ENCODE assay signal across 25 mouse cellular contexts in genomic region chr10:111235289-111235570, GRCm38 (mm10).
A peak's percentile ranks its signal among the peaks of the same experiment; 100 is the strongest.
DNase-seq lines count a peak whose midpoint lies in the region; ATAC-seq and TF ChIP-seq lines count a peak whose summit lies in the region.
"Had no signal": no experiment of that assay in that cellular context is flagged by ENCODE, and none has a peak within 500 bp of the region (broad histone marks: within the 10 kb centered on the region; RNA-seq: fewer than 3 reads in every experiment).

No protein-coding gene starts in this region.

- H3K27me3 ChIP-seq in kidney, embryonic 16.5 days (ENCODE audit: insufficient read depth, low read length), result no peaks in the 10 kb centered on the region
- H3K27me3 ChIP-seq in myocyte (ENCODE audit: control insufficient read depth, insufficient read depth, insufficient read length), result no peaks in the 10 kb centered on the region
- H3K27me3 ChIP-seq: embryonic facial prominence, embryonic 12.5 days; hindbrain, embryonic 15.5 days; liver, embryonic 12.5 days; megakaryocyte, embryonic 14.5 days; midbrain, embryonic 12.5 days; neural tube, embryonic 13.5 days had no signal

- H3ac ChIP-seq in myocyte (ENCODE audit: control insufficient read depth, insufficient read length), result no peak overlapping the region

- intact Hi-C loops in gastrocnemius, adult 2 months (cut with DNase I), result no loop called here

- no peak overlapping the region for H3K4me3 ChIP-seq in gastrocnemius, adult 2 months
- no peak overlapping the region for H3K4me3 ChIP-seq in kidney, embryonic 16.5 days (ENCODE audit: low read length)
- H3K4me3 ChIP-seq in myocyte, result no peak overlapping the region
- H3K4me3 ChIP-seq: embryonic facial prominence, embryonic 12.5 days; hindbrain, embryonic 10.5 days; hindbrain, embryonic 15.5 days; liver, embryonic 12.5 days; megakaryocyte, embryonic 14.5 days; midbrain, embryonic 12.5 days; neural tube, embryonic 13.5 days had no signal

- WGBS in kidney, embryonic 16.5 days, result 28% methylated on average over 6 of the region's 6 CpGs

- H3K9me3 ChIP-seq in kidney, embryonic 16.5 days (ENCODE audit: low read length), result no peaks in the 10 kb centered on the region
- H3K9me3 ChIP-seq: embryonic facial prominence, embryonic 12.5 days; hindbrain, embryonic 10.5 days; hindbrain, embryonic 15.5 days; liver, embryonic 12.5 days; megakaryocyte, embryonic 14.5 days; midbrain, embryonic 12.5 days; neural tube, embryonic 13.5 days had no signal

- no peak for TF ChIP-seq CTCF in gastrocnemius, adult 2 months (IDR thresholded peaks at IDR 0.05)

- no peak overlapping the region for H3K4me2 ChIP-seq in kidney, embryonic 16.5 days (replicated peaks; ENCODE audit: low read depth, low read length)
- H3K4me2 ChIP-seq in myocyte (ENCODE audit: low read depth), result peak overlapping the region; percentile 79
- H3K4me2 ChIP-seq: embryonic facial prominence, embryonic 12.5 days; hindbrain, embryonic 15.5 days; liver, embryonic 12.5 days; midbrain, embryonic 12.5 days; neural tube, embryonic 13.5 days had no signal

- ATAC-seq in kidney, embryonic 16.5 days (ENCODE audit: low FRiP score, low TSS enrichment), result no peak; the same call in 1 of the 2 replicates
- ATAC-seq: forebrain, embryonic 14.5 days; liver, embryonic 12.5 days; lung, postnatal 0 days had no signal

- 0 out of 2 replicates have a peak overlapping the region, but pooled peaks have one; percentile 26 for H3K9ac ChIP-seq in kidney, embryonic 16.5 days (replicated peaks; ENCODE audit: low read length)
- H3K9ac ChIP-seq: embryonic facial prominence, embryonic 12.5 days; hindbrain, embryonic 15.5 days; liver, embryonic 12.5 days; midbrain, embryonic 12.5 days; neural tube, embryonic 13.5 days had no signal

- TF ChIP-seq POLR2A in myocyte (IDR thresholded peaks at IDR 0.05; ENCODE audit: insufficient read length, low read depth), result no peak

- no peaks in the 10 kb centered on the region for H3K36me3 ChIP-seq in kidney, embryonic 16.5 days (ENCODE audit: insufficient read depth, low read length)
- H3K36me3 ChIP-seq in myocyte (ENCODE audit: control insufficient read depth, insufficient read depth), result no peaks in the 10 kb centered on the region
- H3K36me3 ChIP-seq: embryonic facial prominence, embryonic 12.5 days; hindbrain, embryonic 10.5 days; hindbrain, embryonic 15.5 days; midbrain, embryonic 12.5 days; neural tube, embryonic 13.5 days had no signal

- DNase-seq in gastrocnemius, adult 2 months, result no peak
- DNase-seq in gastrocnemius, postnatal 10 days, result no peak
- no peak for DNase-seq in kidney, adult 8-10 months
- peak; percentile 25 to 30 for DNase-seq in adrenal gland, postnatal 36 days
- DNase-seq: B cell, adult 2 months; cerebellum, adult 11-12 months; cerebellum, adult 9-11 months; embryo, embryonic 11 days; heart, postnatal 14 days; kidney, adult 9 months; kidney, postnatal 4 days; layer of hippocampus, adult 9-11 months; lung, adult 18-20 months; lung, postnatal 4 days had no signal

- peaks cover 21% of the 10 kb centered on the region for H3K79me2 ChIP-seq in myocyte (ENCODE audit: control insufficient read depth, insufficient read depth)

- H3K4me1 ChIP-seq in kidney, embryonic 16.5 days (ENCODE audit: insufficient read depth, low read length), result peaks cover 10% of the 10 kb centered on the region
- H3K4me1 ChIP-seq: embryonic facial prominence, embryonic 12.5 days; hindbrain, embryonic 10.5 days; hindbrain, embryonic 15.5 days; midbrain, embryonic 12.5 days had no signal

- H3K27ac ChIP-seq in gastrocnemius, adult 2 months, result peak overlapping the region; percentile 31; the same call in 1 of the 2 replicates
- H3K27ac ChIP-seq in kidney, embryonic 16.5 days (ENCODE audit: low read length), result no peak overlapping the region
- H3K27ac ChIP-seq: embryonic facial prominence, embryonic 12.5 days; hindbrain, embryonic 10.5 days; hindbrain, embryonic 15.5 days; liver, embryonic 12.5 days; midbrain, embryonic 12.5 days; neural tube, embryonic 13.5 days had no signal

TF ChIP-seq in myocyte, 11 proteins besides CTCF, POLR2A, EP300 and RAD21:
- TF ChIP-seq SRF (IDR thresholded peaks at IDR 0.05; ENCODE audit: control insufficient read depth, insufficient read length, low read depth) (no peak), TCF3 (IDR thresholded peaks at IDR 0.05; ENCODE audit: insufficient read length, low read depth) (no peak), USF1 (IDR thresholded peaks at IDR 0.05; ENCODE audit: low read depth) (no peak), MYOG (IDR thresholded peaks at IDR 0.05; ENCODE audit: control insufficient read depth in 1 of 3, insufficient read depth in 1 of 3, insufficient read length in 2 of 3, low read depth in 2 of 3) (no peak), MYOD1 (IDR thresholded peaks at IDR 0.05; ENCODE audit: control insufficient read depth in 1 of 3, insufficient read length in 2 of 3, low read depth in 2 of 3) (no peak), CEBPB (IDR thresholded peaks at IDR 0.05; ENCODE audit: insufficient read depth, poor library complexity, severe bottlenecking) (no peak), MAX (IDR thresholded peaks at IDR 0.05; ENCODE audit: low read depth) (no peak), POLR2AphosphoS2 (IDR thresholded peaks at IDR 0.05; ENCODE audit: insufficient read length, low read depth) (no peak), E2F4 (IDR thresholded peaks at IDR 0.05; ENCODE audit: insufficient read depth) (no peak), REST (IDR thresholded peaks at IDR 0.05; ENCODE audit: insufficient read depth, insufficient read length) (no peak)

Comparison
In these comparisons a context has a peak if more than half of its experiments do, and no peak if none do; other contexts are left out.
1. DNase-seq: peak in adrenal gland, postnatal 36 days (2 of 2); none in gastrocnemius, adult 2 months (single experiment), gastrocnemius, postnatal 10 days (single experiment) and kidney, adult 8-10 months (0 of 2).